Comparison of ENCODE assay signal across 16 mouse cellular contexts in genomic region chr5:64922891-64923381, GRCm38 (mm10). TPM values are rescaled to one million over a fixed set of nuclear protein-coding genes. Genes with fewer than 3 reads are reported as not detected.
DNase-seq lines count a peak whose midpoint lies in the region; ATAC-seq lines count a peak whose summit lies in the region.
"Had no signal": no experiment of that assay in that cellular context is flagged by ENCODE, and none has a peak within 500 bp of the region (broad histone marks: within the 10 kb centered on the region; RNA-seq: fewer than 3 reads in every experiment).

No protein-coding gene starts in this region.

- ATAC-seq in heart, embryonic 12.5 days (ENCODE audit: insufficient number of reproducible peaks, low FRiP score) = no peak
- no peak for ATAC-seq in intestine, embryonic 15.5 days
- ATAC-seq: hindbrain, postnatal 0 days had no signal

- 0 out of 2 replicates have a peak, but pooled peaks cover 4% of the 10 kb centered on the region for H3K4me1 ChIP-seq in heart, embryonic 12.5 days (replicated peaks)
- H3K4me1 ChIP-seq in limb, embryonic 10.5 days = no peaks in the 10 kb centered on the region
- no peaks in the 10 kb centered on the region for H3K4me1 ChIP-seq in intestine, embryonic 15.5 days (replicated peaks)
- H3K4me1 ChIP-seq: liver, embryonic 15.5 days had no signal

- H3K27me3 ChIP-seq in heart, embryonic 12.5 days (replicated peaks) = no peaks in the 10 kb centered on the region
- H3K27me3 ChIP-seq in limb, embryonic 10.5 days (ENCODE audit: low read depth, poor library complexity, severe bottlenecking) = no peaks in the 10 kb centered on the region
- H3K27me3 ChIP-seq in splenic B cell, adult 2 months (ENCODE audit: control insufficient read depth, insufficient read depth, low read length, poor library complexity, severe bottlenecking) = no peaks in the 10 kb centered on the region
- no peaks in the 10 kb centered on the region for H3K27me3 ChIP-seq in intestine, embryonic 15.5 days (replicated peaks)
- H3K27me3 ChIP-seq: liver, embryonic 15.5 days had no signal

- H3K9me3 ChIP-seq in heart, embryonic 12.5 days (replicated peaks) = 0 out of 2 replicates have a peak, but pooled peaks cover 3% of the 10 kb centered on the region
- no peaks in the 10 kb centered on the region for H3K9me3 ChIP-seq in limb, embryonic 10.5 days (replicated peaks)
- H3K9me3 ChIP-seq in intestine, embryonic 15.5 days = no peaks in the 10 kb centered on the region
- H3K9me3 ChIP-seq: liver, embryonic 15.5 days had no signal

- DNase-seq in heart, adult 11 months = peak; percentile 93
- DNase-seq in thymus, postnatal 0 days (ENCODE audit: low spot score) = peak; percentile 9
- DNase-seq in thymus, postnatal 14 days = no peak
- peak; percentile 15 for DNase-seq in limb, embryonic 10.5 days (ENCODE audit: low spot score)
- DNase-seq in splenic B cell, adult 2 months (ENCODE audit: low read depth, low spot score) = peak; percentile 68
- no peak for DNase-seq in cerebellum, adult 11-12 months
- DNase-seq: adrenal gland, postnatal 25 days; cerebellum, adult 18-20 months; gastrocnemius, postnatal 14 days; right cerebral cortex, postnatal 14 days; thymus, postnatal 36 days had no signal

- H3K4me3 ChIP-seq in heart, embryonic 12.5 days = no peak overlapping the region
- H3K4me3 ChIP-seq in limb, embryonic 10.5 days = no peak overlapping the region
- no peak overlapping the region for H3K4me3 ChIP-seq in intestine, embryonic 15.5 days (replicated peaks)
- H3K4me3 ChIP-seq: layer of hippocampus, adult 2 months; liver, embryonic 15.5 days had no signal

- H3K36me3 ChIP-seq in heart, embryonic 12.5 days = no peaks in the 10 kb centered on the region
- H3K36me3 ChIP-seq in limb, embryonic 10.5 days = no peaks in the 10 kb centered on the region
- H3K36me3 ChIP-seq in splenic B cell, adult 2 months (ENCODE audit: control insufficient read depth, insufficient read depth, low read length, poor library complexity, severe bottlenecking) = peaks cover 9% of the 10 kb centered on the region; the same call in 1 of the 2 replicates
- no peaks in the 10 kb centered on the region for H3K36me3 ChIP-seq in intestine, embryonic 15.5 days
- H3K36me3 ChIP-seq: liver, embryonic 15.5 days had no signal

- WGBS in heart, embryonic 12.5 days = 89% methylated on average over 5 of the region's 5 CpGs
- 91% methylated on average over 5 of the region's 5 CpGs for WGBS in limb, embryonic 10.5 days
- WGBS in intestine, embryonic 15.5 days = 88% methylated on average over 5 of the region's 5 CpGs

- no peak overlapping the region for H3K4me2 ChIP-seq in heart, embryonic 12.5 days
- no peak overlapping the region for H3K4me2 ChIP-seq in intestine, embryonic 15.5 days (replicated peaks)
- H3K4me2 ChIP-seq: liver, embryonic 15.5 days had no signal

- no peak overlapping the region for H3K9ac ChIP-seq in heart, embryonic 12.5 days
- H3K9ac ChIP-seq in intestine, embryonic 15.5 days = no peak overlapping the region
- H3K9ac ChIP-seq: liver, embryonic 15.5 days had no signal

- H3K27ac ChIP-seq in heart, embryonic 12.5 days (ENCODE audit: poor library complexity, severe bottlenecking) = no peak overlapping the region
- H3K27ac ChIP-seq in limb, embryonic 10.5 days = no peak overlapping the region
- H3K27ac ChIP-seq in intestine, embryonic 15.5 days = no peak overlapping the region
- H3K27ac ChIP-seq: hindbrain, postnatal 0 days; layer of hippocampus, adult 2 months; liver, embryonic 15.5 days had no signal

RNA-seq across cellular contexts. Expression of gene Tlr1, which starts 10.4 kb away (rescaled TPM):
- 0.21 and 0.47 TPM in 2 replicates for polyA plus RNA-seq in heart, embryonic 12.5 days (2016; fragmentation: Nextera tagmentation; extraction: Ambion mirVana)
- polyA plus RNA-seq in thymus, postnatal 0 days (2015; fragmentation: Nextera tagmentation; extraction: Ambion mirVana) = 1.8 and 2.0 TPM in 2 replicates
- 0.19 and 0.28 TPM in 2 replicates for polyA plus RNA-seq in limb, embryonic 10.5 days (2016; fragmentation: Nextera tagmentation; extraction: Ambion mirVana)
- polyA plus RNA-seq in intestine, embryonic 15.5 days (2015; fragmentation: Nextera tagmentation; extraction: Ambion mirVana) = 1.0 and 1.3 TPM in 2 replicates

RNA-seq across cellular contexts. Expression of gene Tlr6, which starts 37.0 kb away (rescaled TPM):
- 0.67 and 0.72 TPM in 2 replicates for polyA plus RNA-seq in heart, embryonic 12.5 days (2016; fragmentation: Nextera tagmentation; extraction: Ambion mirVana)
- polyA plus RNA-seq in thymus, postnatal 0 days (2015; fragmentation: Nextera tagmentation; extraction: Ambion mirVana) = 1.0 and 1.1 TPM in 2 replicates
- 0.18 and 0.25 TPM in 2 replicates for polyA plus RNA-seq in limb, embryonic 10.5 days (2016; fragmentation: Nextera tagmentation; extraction: Ambion mirVana)
- 0.42 and 0.59 TPM in 2 replicates for polyA plus RNA-seq in intestine, embryonic 15.5 days (2015; fragmentation: Nextera tagmentation; extraction: Ambion mirVana)

RNA-seq across cellular contexts. Expression of gene Fam114a1, which starts 46.9 kb away (rescaled TPM):
- 44.1 and 45.1 TPM in 2 replicates for polyA plus RNA-seq in heart, embryonic 12.5 days (2016; fragmentation: Nextera tagmentation; extraction: Ambion mirVana)
- 9.5 and 10.3 TPM in 2 replicates for polyA plus RNA-seq in thymus, postnatal 0 days (2015; fragmentation: Nextera tagmentation; extraction: Ambion mirVana)
- polyA plus RNA-seq in limb, embryonic 10.5 days (2016; fragmentation: Nextera tagmentation; extraction: Ambion mirVana) = 12.5 and 18.3 TPM in 2 replicates
- polyA plus RNA-seq in intestine, embryonic 15.5 days (2015; fragmentation: Nextera tagmentation; extraction: Ambion mirVana) = 38.2 and 40.2 TPM in 2 replicates

Comparison
In these comparisons a context has a peak if more than half of its experiments do, and no peak if none do; other contexts are left out.
1. DNase-seq: peak in heart, adult 11 months (single experiment), thymus, postnatal 0 days (single experiment), limb, embryonic 10.5 days (single experiment) and splenic B cell, adult 2 months (single experiment); none in thymus, postnatal 14 days (single experiment) and cerebellum, adult 11-12 months (single experiment).